Mouse (Mus musculus): Measurements from ENCODE around the gene Armc3. TPM values are rescaled to one million over a fixed set of nuclear protein-coding genes. Genes with fewer than 3 reads are reported as not detected.

Gene Armc3
- polyA plus RNA-seq, 1 experiment from 2014 or later, result 2.0 TPM

DNA sequence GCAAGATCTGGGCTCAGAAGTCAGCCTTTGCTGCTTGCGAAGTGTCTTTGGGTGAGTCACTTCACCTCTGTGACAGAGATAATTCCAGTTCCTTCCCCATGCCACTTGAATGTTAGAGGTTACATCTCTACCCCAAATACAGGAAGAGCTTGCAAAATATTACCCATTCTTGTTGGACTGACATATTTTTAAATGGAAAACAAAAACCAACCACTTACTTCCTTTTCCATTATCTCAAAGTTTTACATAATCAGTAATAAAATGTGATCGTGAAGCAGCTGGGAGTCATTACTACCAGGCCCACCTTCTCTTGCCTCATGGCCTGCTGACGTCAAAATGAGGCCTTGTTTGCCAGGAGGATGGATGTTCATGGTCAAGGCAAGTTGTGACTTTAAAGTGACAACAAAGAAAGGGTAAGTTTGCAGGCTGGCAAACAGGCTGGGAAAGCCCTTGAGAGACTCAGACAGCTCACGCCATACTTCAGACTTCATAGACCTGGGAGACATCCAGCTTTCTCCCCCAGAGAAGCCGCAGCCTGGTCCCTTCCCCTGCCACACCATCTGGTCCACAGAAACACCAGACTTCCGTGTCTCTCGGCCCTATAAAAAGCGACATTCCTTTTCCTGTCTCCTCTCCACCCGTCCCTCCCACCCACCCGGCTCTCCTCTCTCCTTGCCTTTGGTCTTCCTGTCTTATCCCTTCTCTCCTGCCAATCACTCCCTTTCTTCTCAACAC lies 145.0 kb downstream of the Armc3 start:
- Histone ChIP-seq H3K4me1 (ENCODE audit: insufficient read depth, low read depth, low read length) (no peaks in the 10 kb centered on the region), H3K9ac (replicated peaks; ENCODE audit: low read depth) (no peak overlapping the region), H3K4me3 (ENCODE audit: low read depth, low read length) (peak overlapping the region; percentile 12; the same call in 1 of the 2 replicates), H3K9me3 (ENCODE audit: low read length) (no peaks in the 10 kb centered on the region), H3K36me3 (ENCODE audit: insufficient read depth, low read length) (no peaks in the 10 kb centered on the region), H3K27ac (ENCODE audit: low read length) (0 out of 2 replicates have a peak overlapping the region, but pooled peaks have one; percentile 20), H3K4me2 (replicated peaks; ENCODE audit: low read depth, low read length) (peak overlapping the region; percentile 53), H3K27me3 (replicated peaks; ENCODE audit: insufficient read depth, low read length) (no peaks in the 10 kb centered on the region)
- 23% methylated on average over 10 of the region's 10 CpGs for WGBS
- DNase-seq (ENCODE audit: low spot score) (peak; percentile 63), ATAC-seq (peak; percentile 69)
- peak; percentile 37; the same call in 1 of the 2 replicates for TF ChIP-seq EP300 (IDR thresholded peaks at IDR 0.05)
- TF ChIP-seq CTCF (IDR thresholded peaks at IDR 0.05), result no peak

DNA sequence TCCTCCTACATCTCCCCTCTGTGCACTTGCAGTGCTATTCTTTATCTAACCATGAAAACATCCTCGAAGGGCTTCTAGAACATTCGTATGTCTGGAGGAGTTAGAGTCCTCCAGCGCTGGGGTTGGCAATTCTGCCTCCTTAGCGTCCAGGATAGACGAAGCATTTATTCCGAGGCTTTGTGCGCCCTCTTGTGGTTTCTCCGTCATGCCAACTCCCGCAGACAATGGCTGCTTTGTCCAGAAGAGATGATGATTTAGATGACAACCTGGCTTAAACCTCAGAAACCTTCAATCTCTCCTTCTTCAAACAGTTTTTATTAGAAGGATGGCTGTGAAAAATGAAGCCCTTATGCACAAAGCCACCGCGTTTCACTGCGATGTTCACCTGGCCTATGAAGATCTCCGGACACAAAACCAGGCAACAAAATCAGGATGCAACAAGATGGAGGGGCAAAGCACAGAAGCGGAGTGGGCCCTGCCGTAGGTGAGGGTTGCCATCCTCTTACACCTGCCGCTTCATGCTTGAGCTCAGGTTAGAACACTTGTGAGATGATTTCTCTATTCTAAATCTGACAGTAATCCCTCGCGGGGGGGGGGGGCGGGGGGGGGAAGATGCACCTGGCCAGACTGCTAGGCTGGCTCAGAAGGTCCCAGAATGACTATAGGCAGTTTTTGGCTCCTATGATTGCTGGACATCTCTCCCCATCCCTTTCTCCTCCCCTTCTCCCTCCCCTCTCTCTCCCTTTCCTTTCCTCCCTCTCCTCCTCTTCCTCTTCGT lies 145.7 kb downstream of the Armc3 start:
- no peaks in the 10 kb centered on the region for H3K4me1 ChIP-seq (ENCODE audit: insufficient read depth, low read depth, low read length)
- no peak overlapping the region for H3K9ac ChIP-seq (replicated peaks; ENCODE audit: low read depth)
- TF ChIP-seq EP300 (IDR thresholded peaks at IDR 0.05), result no peak
- TF ChIP-seq CTCF (IDR thresholded peaks at IDR 0.05), result peak; percentile 91
- H3K4me3 ChIP-seq (ENCODE audit: low read depth, low read length), result peak overlapping the region; percentile 12; the same call in 1 of the 2 replicates
- ATAC-seq, result peak; percentile 87
- 0 out of 2 replicates have a peak overlapping the region, but pooled peaks have one; percentile 20 for H3K27ac ChIP-seq (ENCODE audit: low read length)
- no peaks in the 10 kb centered on the region for H3K9me3 ChIP-seq (ENCODE audit: low read length)
- peak overlapping the region; percentile 53 for H3K4me2 ChIP-seq (replicated peaks; ENCODE audit: low read depth, low read length)
- WGBS, result 18% methylated on average over 18 of the region's 20 CpGs
- H3K36me3 ChIP-seq (ENCODE audit: insufficient read depth, low read length), result no peaks in the 10 kb centered on the region
- H3K27me3 ChIP-seq (replicated peaks; ENCODE audit: insufficient read depth, low read length), result no peaks in the 10 kb centered on the region
- DNase-seq (ENCODE audit: low spot score), result peak; percentile 92

DNA sequence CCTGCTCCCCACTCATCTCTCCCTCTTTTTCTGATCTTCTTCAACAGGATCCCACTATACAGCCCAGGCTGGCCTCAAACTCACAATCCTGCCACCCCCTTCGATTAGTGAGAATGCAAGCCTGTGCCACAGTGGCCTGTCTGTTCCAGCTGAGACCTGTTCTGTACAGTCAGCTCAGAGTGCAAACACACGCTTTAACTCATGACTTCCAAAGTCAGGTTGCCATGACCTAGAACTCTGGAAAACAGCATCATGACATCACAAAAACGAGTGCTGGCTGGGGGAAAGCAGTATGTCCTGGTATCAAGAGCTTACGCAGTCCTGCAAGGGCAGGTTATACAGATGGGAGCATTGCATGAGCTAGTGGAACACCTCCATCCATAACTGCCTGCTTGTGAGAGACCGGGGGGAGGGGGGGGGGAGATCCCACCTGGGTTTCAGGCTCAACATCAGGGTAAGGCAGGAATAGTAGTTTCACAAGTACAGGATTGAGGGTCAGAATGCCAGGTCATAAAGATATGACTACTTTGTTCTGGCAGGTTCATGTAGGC lies 146.4 kb downstream of the Armc3 start:
- Histone ChIP-seq H3K4me1 (ENCODE audit: insufficient read depth, low read depth, low read length) (no peaks in the 10 kb centered on the region), H3K4me2 (replicated peaks; ENCODE audit: low read depth, low read length) (no peak overlapping the region), H3K4me3 (ENCODE audit: low read depth, low read length) (no peak overlapping the region), H3K27me3 (replicated peaks; ENCODE audit: insufficient read depth, low read length) (no peaks in the 10 kb centered on the region), H3K27ac (ENCODE audit: low read length) (no peak overlapping the region), H3K9me3 (ENCODE audit: low read length) (no peaks in the 10 kb centered on the region), H3K9ac (replicated peaks; ENCODE audit: low read depth) (no peak overlapping the region), H3K36me3 (ENCODE audit: insufficient read depth, low read length) (no peaks in the 10 kb centered on the region)
- DNase-seq (ENCODE audit: low spot score) (no peak), ATAC-seq (no peak)
- 67% methylated on average over 5 of the region's 5 CpGs for WGBS
- no peak for TF ChIP-seq CTCF (IDR thresholded peaks at IDR 0.05)
- TF ChIP-seq EP300 (IDR thresholded peaks at IDR 0.05), result no peak

DNA sequence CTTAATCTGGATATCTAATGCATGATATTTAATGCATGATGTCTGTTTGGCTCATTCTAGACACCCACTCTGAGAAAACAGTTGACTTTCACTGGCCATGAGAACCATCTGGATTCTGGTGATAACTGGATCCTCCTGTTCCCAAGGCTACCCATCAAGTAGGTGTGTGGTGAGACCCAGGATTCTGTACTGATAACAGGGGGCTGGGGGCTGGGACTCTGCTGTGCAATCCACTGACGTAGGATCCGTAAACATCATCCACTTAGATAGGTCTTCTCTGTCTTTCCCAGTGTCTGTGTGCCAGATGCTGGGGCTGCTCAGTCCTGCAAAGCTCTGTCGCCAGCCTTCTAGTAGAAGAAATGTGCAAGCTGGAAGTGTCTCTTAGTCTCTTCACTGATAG lies 149.4 kb downstream of the Armc3 start:
- no peaks in the 10 kb centered on the region for H3K36me3 ChIP-seq (ENCODE audit: insufficient read depth, low read length)
- no peak overlapping the region for H3K9ac ChIP-seq (replicated peaks; ENCODE audit: low read depth)
- ATAC-seq (no peak), DNase-seq (ENCODE audit: low spot score) (no peak)
- no peaks in the 10 kb centered on the region for H3K4me1 ChIP-seq (ENCODE audit: insufficient read depth, low read depth, low read length)
- no peak overlapping the region for H3K4me3 ChIP-seq (ENCODE audit: low read depth, low read length)
- no peaks in the 10 kb centered on the region for H3K9me3 ChIP-seq (ENCODE audit: low read length)
- no peaks in the 10 kb centered on the region for H3K27me3 ChIP-seq (replicated peaks; ENCODE audit: insufficient read depth, low read length)
- TF ChIP-seq CTCF (IDR thresholded peaks at IDR 0.05), result no peak
- no peak for TF ChIP-seq EP300 (IDR thresholded peaks at IDR 0.05)
- no peak overlapping the region for H3K27ac ChIP-seq (ENCODE audit: low read length)
- WGBS, result 65% methylated on average over 3 of the region's 3 CpGs
- no peak overlapping the region for H3K4me2 ChIP-seq (replicated peaks; ENCODE audit: low read depth, low read length)

DNA sequence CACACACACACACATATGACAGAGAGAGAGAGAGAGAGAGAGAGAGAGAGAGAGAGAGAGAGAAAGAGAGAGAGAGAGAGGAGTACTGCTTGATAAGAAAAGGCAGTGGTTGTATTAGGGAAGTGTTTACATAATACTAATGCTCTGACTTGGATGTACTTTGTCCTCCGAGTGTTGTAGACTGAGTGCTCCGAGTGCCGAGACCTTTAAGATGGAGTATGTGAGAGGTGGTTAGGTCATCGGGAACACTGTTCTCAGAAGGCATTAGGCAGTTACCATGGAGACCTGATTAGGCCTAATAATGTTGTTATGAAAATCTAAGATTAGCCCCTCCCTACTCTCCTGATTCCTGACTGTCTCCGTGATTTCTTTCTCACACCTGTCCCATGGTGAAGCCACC lies 151.1 kb downstream of the Armc3 start:
- TF ChIP-seq EP300 (IDR thresholded peaks at IDR 0.05) (no peak), CTCF (IDR thresholded peaks at IDR 0.05) (no peak)
- DNase-seq (ENCODE audit: low spot score) (no peak), ATAC-seq (no peak)
- Histone ChIP-seq H3K4me2 (replicated peaks; ENCODE audit: low read depth, low read length) (no peak overlapping the region), H3K4me1 (ENCODE audit: insufficient read depth, low read depth, low read length) (no peaks in the 10 kb centered on the region), H3K9me3 (ENCODE audit: low read length) (no peaks in the 10 kb centered on the region), H3K9ac (replicated peaks; ENCODE audit: low read depth) (no peak overlapping the region), H3K27me3 (replicated peaks; ENCODE audit: insufficient read depth, low read length) (no peaks in the 10 kb centered on the region), H3K4me3 (ENCODE audit: low read depth, low read length) (no peak overlapping the region), H3K27ac (ENCODE audit: low read length) (no peak overlapping the region), H3K36me3 (ENCODE audit: insufficient read depth, low read length) (no peaks in the 10 kb centered on the region)
- 30% methylated on average over 5 of the region's 5 CpGs for WGBS

DNA sequence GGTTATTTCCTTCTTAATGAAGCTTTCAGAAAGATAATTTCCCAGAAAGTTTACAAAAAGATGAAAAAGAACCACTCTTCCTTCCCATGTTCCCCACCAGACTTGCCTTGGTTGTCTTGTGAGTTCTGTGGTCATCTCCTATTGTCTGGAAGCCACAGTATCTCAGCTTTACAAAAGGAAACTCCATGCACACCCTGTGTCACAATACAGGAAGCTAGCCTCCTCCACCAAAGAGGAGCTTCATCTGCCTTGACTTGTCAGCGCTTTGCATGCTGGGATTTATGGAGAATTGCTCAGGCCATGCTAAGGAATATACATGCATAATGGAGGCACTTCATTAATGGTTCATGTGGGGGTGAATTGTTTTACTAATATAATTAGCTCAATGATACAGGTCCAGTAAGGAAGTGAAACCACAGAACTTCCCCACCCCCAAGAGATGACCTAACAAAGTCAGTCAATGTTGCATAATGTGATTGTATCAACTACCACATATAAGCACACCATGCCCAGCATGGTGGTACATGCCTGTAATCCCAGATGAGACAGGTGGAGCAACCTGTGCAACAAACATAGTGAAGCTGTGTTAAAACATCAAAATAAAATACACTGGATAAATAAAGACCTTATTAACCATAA lies 152.6 kb downstream of the Armc3 start:
- no peaks in the 10 kb centered on the region for H3K4me1 ChIP-seq (ENCODE audit: insufficient read depth, low read depth, low read length)
- no peak overlapping the region for H3K4me2 ChIP-seq (replicated peaks; ENCODE audit: low read depth, low read length)
- no peak overlapping the region for H3K9ac ChIP-seq (replicated peaks; ENCODE audit: low read depth)
- H3K27ac ChIP-seq (ENCODE audit: low read length), result no peak overlapping the region
- H3K36me3 ChIP-seq (ENCODE audit: insufficient read depth, low read length), result no peaks in the 10 kb centered on the region
- WGBS, result 96% methylated on average over 1 of the region's 1 CpGs
- no peaks in the 10 kb centered on the region for H3K9me3 ChIP-seq (ENCODE audit: low read length)
- ATAC-seq (no peak), DNase-seq (ENCODE audit: low spot score) (no peak)
- TF ChIP-seq EP300 (IDR thresholded peaks at IDR 0.05) (no peak), CTCF (IDR thresholded peaks at IDR 0.05) (no peak)
- H3K27me3 ChIP-seq (replicated peaks; ENCODE audit: insufficient read depth, low read length), result no peaks in the 10 kb centered on the region
- H3K4me3 ChIP-seq (ENCODE audit: low read depth, low read length), result no peak overlapping the region
